Mouse (Mus musculus): ENCODE measurements at regions not wholly inside any gene's neighbourhood (a gene's known extent, or its start where the extent isn't known, plus 50 kb on each side); places are given as distances from the start of the nearest gene placed in this dataset.

DNA sequence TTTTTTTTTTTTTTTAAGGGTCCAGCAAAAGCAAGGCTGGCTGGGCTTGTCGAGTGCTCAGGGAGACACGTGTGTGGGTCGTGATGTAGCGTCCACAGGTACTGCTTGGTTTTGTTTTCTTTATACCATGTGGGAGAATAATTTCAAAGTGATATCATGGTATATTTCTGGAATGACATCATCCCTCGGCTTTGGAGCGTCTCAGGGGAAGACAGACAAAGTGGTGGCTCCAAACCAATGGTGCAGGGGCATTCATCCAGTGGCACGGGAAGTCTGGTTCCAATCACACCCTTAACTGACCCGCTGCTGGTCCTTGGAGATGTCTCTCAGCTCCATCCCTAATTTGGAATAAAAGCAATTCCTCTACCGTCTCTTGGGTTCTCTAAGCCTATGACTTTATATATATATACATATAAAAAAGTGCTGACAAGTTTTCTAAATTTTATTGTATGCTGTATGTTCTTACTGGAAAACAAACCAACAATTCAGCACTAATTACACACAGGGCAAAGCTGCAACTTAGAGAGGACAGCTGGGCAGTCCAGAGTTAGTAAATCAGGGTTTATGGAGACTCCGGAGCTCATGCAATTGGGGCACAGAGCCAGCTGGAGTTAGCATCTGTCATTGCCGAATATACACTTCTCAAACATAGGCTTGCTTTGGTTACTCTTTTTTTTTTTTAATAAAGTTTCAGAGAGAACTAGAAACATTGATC, 115.3 kb downstream of the Evx1 start:
- TF ChIP-seq CTCF (IDR thresholded peaks at IDR 0.05; ENCODE audit: control insufficient read depth, insufficient read depth, insufficient replicate concordance, low read depth, low read length) (no peak), POLR2A (IDR thresholded peaks at IDR 0.05; ENCODE audit: control insufficient read depth, low read depth, low read length) (no peak)
